Mouse (Mus musculus) heart, adult 8-10 months (tissue): ENCODE data around the gene Olfr1192-ps1. TPM values are rescaled to one million over a fixed set of nuclear protein-coding genes. Genes with fewer than 3 reads are reported as not detected.
"Not testable (repeated sequence)": the region's sequence is repeated elsewhere in the genome, so short reads cannot be mapped to it uniquely, and the experiment has no call there.

Experiments used
- DNase-seq: peaks from one replicate; pipeline ENCODE4 v3.0.0; 2022; ENCODE audit warnings: low spot score
- total RNA-seq, 4 experiments: library from RNA; stranded (reverse); gene quantifications; 2 replicates each; pipeline ENCODE4 v1.2.4; 2022

The Olfr1192-ps1 gene
- total RNA-seq = not detected

DNA sequence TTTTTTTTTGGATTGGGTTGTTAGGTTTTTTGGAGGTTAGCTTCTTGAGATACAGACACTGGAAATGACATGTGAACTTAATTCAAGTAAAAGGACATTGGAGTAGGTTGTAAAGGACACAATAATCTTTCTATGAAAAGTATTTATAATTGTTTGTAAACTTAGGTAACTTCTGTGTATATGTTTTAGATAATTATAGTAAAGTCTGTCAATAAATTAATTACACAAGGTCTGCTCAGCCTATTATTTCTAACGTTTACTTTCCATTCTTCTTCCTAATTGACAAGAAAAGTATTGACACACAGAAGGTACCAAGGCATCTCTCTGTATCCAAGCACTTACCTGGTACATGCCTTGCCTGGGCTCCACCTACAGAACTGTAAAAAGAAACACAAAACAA is at the start of gene Olfr1192-ps1:
Olfr1192-ps1 (plus strand) TSS at position 301 of the 400 bp plus-strand sequence.
- no peak for DNase-seq

DNA sequence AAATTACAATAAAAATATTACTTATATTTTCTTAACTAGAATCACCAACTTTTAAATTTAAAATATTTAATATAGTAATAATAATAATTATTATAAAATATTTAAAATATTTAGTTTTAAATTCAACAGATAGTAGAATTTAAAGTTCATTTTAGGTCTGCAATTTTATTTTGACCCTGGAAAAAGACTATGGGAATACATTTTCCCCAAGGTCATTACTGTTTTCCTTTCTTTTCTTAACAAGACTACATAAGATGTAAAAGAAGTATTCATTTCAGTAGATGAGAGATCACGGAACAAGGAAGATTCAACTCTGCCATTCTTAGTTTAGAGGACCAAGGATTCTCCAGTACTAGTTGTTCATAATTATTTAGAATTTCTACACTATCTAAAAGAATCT is 8.1 kb upstream of the Olfr1192-ps1 start, which contains the start of gene Olfr1191-ps1:
Olfr1191-ps1 (plus strand) TSS at position 301 of the 400 bp plus-strand sequence.
- DNase-seq = not testable (repeated sequence)

DNA sequence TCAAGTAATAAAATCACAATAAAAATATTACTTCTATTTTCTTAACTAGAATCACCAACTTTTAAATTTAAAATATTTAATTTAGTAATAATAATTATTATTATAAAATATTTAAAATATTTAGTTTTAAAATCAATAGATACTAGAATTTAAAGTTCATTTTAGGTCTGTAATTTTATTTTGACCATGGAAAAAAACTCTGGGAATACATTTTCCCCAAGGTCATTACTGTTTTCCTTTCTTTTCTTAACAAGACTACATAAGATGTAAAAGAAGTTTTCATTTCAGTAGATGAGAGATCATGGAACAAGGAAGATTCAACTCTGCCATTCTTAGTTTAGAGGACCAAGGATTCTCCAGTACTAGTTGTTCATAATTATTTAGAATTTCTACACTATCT is 27.0 kb downstream of the Olfr1192-ps1 start, which contains the start of gene Olfr1193:
Olfr1193 (plus strand) TSS at position 301 of the 400 bp plus-strand sequence.
- DNase-seq = not testable (repeated sequence)

DNA sequence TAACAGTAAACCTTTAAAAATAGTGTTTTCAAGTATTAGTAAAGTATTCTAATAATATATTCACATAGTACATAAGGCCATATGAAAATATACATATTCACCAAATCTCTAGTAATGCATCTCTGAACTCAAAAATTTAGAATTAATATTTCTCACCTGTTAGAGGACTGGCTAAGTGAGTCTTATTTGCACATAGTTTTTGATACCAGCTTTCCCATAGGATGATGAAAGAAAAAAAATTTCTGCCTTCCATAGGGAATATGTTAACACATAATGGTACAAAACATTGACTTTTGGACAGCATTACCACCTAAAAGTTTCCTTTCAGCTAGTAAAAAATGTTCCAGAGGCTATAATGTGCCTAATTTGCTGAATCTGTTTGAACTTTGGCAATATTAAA is 40.8 kb downstream of the Olfr1192-ps1 start, which contains the start of gene Olfr1195:
Olfr1195 (minus strand) TSS at position 101 of the 400 bp plus-strand sequence.
- DNase-seq = no peak

DNA sequence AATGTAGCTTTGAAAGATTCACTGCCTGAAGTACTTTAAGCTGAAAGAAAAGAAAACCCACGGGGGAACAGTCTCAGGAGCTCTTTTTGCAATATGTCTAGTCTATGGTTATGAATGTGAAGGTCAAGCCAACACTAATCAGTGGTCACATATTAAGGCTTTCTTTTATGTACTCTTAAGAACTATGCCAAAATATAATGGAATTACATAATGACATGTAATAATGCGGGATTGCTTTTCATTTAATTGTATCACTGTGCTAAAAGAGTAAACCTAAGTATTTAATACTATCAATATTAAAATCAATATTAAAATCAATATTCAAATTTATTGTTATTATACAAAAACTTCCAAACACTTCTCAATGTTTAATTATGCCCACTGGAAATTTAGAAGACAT is 56.2 kb downstream of the Olfr1192-ps1 start, which contains the start of gene Olfr1196:
Olfr1196 (minus strand) TSS at position 101 of the 400 bp plus-strand sequence.
- no peak for DNase-seq

Other genes with a start within 250 kb of the Olfr1192-ps1 start
- not detected for gene Olfr1179, start 242.1 kb upstream of the Olfr1192-ps1 start, total RNA-seq
- gene Olfr1180, start 229.4 kb upstream of the Olfr1192-ps1 start, total RNA-seq = not detected
- gene Olfr1181, start 222.3 kb upstream of the Olfr1192-ps1 start, total RNA-seq = not detected
- not detected for gene Gm13757, start 199.4 kb upstream of the Olfr1192-ps1 start, total RNA-seq
- gene Olfr1183, start 193.6 kb upstream of the Olfr1192-ps1 start, total RNA-seq = not detected
- gene Olfr1184, start 164.9 kb upstream of the Olfr1192-ps1 start, total RNA-seq = not detected
- not detected for gene Olfr1185-ps1, start 155.2 kb upstream of the Olfr1192-ps1 start, total RNA-seq
- not detected for gene Olfr1186, start 130.0 kb upstream of the Olfr1192-ps1 start, total RNA-seq
- not detected for gene Olfr1188, start 91.6 kb upstream of the Olfr1192-ps1 start, total RNA-seq
- gene Olfr1189, start 62.1 kb upstream of the Olfr1192-ps1 start, total RNA-seq = not detected
- gene Olfr1191-ps1, start 8.0 kb upstream of the Olfr1192-ps1 start, total RNA-seq = not detected
- not detected for gene Olfr1193, start 27.1 kb downstream of the Olfr1192-ps1 start, total RNA-seq
- not detected for gene Olfr1195, start 40.7 kb downstream of the Olfr1192-ps1 start, total RNA-seq
- not detected for gene Olfr1196, start 56.1 kb downstream of the Olfr1192-ps1 start, total RNA-seq
- gene Olfr1197, start 83.9 kb downstream of the Olfr1192-ps1 start, total RNA-seq = not detected
- gene Olfr1198, start 102.9 kb downstream of the Olfr1192-ps1 start, total RNA-seq = not detected
- not detected for gene Olfr1199, start 112.0 kb downstream of the Olfr1192-ps1 start, total RNA-seq
- not detected for gene Olfr1200, start 122.0 kb downstream of the Olfr1192-ps1 start, total RNA-seq
- not detected for gene Olfr1201, start 144.5 kb downstream of the Olfr1192-ps1 start, total RNA-seq
- gene Olfr1202, start 166.0 kb downstream of the Olfr1192-ps1 start, total RNA-seq = not detected
- gene Olfr1205, start 181.2 kb downstream of the Olfr1192-ps1 start, total RNA-seq = not detected
- not detected for gene Olfr1204, start 200.8 kb downstream of the Olfr1192-ps1 start, total RNA-seq
- gene Olfr1206, start 214.7 kb downstream of the Olfr1192-ps1 start, total RNA-seq = not detected